Mouse (Mus musculus): Measurements from ENCODE around the gene Lrrc7.

The Lrrc7 gene

DNA sequence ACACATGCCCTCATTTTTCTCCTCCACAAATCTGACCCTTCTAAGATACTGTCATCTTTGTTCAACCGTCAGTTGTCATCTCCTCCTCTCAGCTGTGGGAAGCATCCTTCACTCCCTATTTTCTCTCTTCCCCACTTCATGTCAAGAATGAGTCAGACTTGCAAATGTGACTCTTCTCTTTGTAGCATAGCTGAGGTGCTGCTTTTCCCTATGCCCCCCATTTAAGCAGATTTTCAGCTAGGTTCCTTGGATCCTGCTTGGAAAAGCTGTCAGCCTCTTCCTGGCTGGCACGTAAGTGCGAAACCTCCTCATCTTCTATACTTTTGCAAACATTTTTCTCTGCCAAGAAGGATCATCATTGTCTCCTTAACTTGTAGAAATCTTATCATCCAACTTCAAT, 192.9 kb downstream of the Lrrc7 start:
- in situ Hi-C loops (cut with MboI; ENCODE audit: unreplicated experiment in 2 of 2) = no loop called here

DNA sequence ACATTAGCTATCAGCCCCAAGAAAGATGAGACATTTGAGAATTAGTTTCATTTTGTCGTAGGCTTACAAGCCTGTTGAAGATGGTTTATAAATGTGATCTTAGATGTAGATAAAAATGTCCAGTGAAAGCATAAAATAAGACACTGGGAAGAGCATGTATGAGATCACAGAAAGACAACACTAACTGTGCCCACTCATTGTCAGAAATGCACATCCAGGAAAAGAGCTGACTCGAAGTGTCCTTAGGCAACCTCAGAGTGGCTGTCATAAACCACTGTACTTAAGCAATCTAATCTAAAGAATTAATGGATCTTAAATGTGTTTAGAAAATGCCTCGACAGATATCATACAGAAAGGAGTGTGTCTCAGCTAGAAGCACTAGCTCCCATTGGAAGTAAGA, 196.2 kb downstream of the Lrrc7 start:
- in situ Hi-C loops (cut with MboI; ENCODE audit: unreplicated experiment in 2 of 2) = no loop called here

DNA sequence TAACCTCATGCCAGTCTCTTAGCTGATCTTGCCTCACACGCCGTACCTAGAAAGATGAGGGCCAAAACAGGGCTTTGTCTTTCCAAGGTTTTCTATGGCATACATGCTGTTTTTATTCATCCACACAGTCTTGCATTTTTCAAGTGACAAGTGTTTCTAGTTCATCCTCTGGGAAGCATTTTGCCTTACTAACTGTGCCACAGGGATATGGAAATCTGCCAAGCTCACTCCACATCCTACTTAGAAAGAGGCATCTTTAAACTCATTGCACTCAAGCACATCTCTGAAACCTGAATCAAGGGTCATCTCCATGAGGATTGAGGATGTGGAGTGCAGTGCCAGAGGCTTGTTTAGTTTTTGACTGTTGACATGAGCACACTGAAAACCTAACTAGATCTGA, 199.9 kb downstream of the Lrrc7 start:
- in situ Hi-C loops (cut with MboI; ENCODE audit: unreplicated experiment in 2 of 2) = no loop called here

DNA sequence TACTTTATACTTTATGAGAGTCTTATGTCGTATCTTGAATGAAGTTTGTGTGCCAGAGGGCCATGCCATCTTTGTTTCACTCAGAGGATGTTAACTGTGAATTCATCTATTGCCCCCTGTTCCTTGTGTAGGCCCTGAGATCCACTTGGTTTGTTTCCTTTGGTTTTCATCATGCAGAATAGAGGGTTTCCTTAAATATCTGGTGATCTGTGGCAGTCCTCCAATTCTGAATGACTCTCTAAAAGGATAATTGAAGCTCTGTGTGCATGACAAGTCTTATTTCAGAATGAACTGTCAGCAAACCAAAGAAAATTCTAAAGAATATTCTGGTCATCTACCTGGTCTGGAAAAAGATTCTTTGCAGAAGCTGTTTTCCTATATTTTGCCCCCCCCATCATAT, 205.3 kb downstream of the Lrrc7 start:
- in situ Hi-C loops (cut with MboI; ENCODE audit: unreplicated experiment in 2 of 2) = no loop called here

DNA sequence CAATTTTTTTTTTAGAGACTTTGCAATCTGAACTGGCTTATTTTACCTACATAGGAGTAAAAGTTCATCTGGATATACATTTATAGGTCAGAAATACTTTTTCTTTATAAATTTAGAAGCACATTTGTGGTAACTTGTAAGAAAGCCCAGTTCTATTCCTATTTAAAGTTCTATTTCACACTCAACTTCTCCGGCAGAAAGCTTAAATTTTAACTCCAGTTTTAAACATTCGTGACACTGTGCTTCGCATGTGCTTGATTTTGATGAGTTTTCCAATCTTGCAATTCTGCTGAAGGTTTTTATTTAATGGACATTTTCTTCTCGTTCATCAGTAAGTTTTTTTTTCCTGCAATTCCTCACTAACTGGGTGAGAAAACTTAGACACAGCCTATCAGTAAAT, 205.8 kb downstream of the Lrrc7 start:
- in situ Hi-C loops (cut with MboI; ENCODE audit: unreplicated experiment in 2 of 2) = no loop called here

DNA sequence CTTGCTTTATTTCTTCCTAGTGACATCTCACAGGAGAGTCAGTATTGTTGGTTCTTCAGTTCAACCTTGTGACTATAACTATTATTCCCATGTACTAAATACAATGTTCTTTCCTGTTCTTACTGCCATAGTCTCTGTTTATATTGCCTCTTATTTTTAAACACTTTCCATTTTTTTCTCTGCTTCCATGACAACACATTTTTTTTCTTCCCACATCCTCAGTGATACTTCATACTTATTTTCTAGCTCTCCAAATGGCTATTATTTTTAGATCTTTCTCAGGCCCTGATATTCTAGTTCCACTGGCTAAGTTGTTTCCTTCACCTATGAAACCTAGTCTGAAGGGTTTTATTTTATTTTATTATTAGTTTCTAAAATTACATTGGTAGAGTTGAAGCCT, 221.2 kb downstream of the Lrrc7 start:
- in situ Hi-C loops (cut with MboI; ENCODE audit: unreplicated experiment in 2 of 2) = no loop called here

DNA sequence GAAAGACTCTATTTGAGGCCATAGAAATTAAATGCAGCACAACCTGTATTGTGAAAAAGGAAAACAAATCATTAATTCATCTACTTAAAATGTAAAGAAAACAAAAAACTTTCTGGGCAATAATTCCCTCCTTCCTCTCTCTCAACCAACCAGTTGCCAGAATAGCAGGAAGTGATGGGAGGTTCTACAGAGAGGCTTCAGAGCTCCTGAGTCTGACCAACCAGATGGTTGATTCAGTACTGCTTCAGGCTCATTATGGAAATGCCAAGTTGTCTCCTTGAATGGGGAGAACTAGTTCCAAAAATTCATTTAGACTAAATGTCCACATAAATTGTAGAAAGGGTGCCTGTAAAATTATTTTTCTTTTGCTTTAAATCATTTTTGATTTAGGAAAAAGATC, 231.9 kb downstream of the Lrrc7 start:
- in situ Hi-C loops (cut with MboI; ENCODE audit: unreplicated experiment in 2 of 2) = no loop called here

DNA sequence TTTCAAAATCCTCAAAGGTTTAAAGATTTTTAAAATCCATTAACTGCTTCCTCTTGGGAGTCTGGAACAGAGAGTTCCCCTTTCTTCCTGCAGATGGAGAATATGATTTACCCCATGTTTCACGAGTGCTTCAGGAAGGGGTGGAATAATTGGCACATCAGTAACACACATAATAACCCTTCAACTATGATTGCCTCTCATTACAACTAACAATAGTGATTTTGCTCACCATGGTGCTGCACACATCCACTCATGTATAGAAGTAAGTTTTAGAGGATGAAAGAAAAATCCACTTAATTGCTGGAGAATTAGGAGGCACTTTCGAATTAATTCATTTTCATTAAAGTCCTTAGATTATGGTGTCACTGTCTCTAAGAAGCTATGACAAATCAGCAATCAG, 251.6 kb downstream of the Lrrc7 start:
- in situ Hi-C loops (cut with MboI; ENCODE audit: unreplicated experiment in 2 of 2) = no loop called here

DNA sequence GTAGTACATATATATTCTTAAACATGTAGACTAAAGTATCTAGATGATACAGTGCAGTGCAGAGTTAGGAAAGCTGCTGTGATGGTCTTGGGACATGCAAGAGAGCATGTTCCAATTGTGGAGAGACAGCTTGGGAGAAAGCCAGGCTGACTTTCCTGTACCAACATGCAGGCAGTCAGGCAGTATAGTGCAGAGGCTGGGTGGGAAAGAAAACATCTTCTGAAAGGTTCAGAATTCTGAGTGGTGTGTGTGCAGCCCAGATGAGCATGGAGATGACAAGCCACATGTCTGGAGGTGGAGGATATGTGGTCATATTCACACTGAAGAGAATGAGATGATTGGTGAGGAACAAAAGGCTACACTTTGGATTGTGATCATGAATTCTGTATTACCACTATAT, 254.6 kb downstream of the Lrrc7 start:
- in situ Hi-C loops (cut with MboI; ENCODE audit: unreplicated experiment in 2 of 2) = no loop called here

DNA sequence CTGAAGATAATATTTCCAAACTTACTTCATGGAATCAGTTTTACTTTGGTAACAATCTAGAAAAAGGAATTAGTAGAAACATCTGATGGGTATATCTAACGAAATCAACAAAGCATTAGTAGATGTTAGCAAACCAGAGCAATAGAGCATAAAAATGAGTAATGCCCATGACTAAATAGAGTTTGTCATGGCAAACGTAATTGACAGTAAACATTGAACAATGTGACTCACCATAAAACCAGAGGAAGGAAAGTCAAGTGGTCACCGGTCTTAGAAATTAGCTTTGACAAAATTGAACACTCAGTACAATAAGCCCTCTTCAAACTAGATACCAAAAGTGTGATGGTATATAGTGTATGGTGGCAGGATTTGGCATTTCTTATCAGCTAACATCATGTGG, 263.3 kb downstream of the Lrrc7 start:
- in situ Hi-C loops (cut with MboI; ENCODE audit: unreplicated experiment in 2 of 2) = no loop called here

DNA sequence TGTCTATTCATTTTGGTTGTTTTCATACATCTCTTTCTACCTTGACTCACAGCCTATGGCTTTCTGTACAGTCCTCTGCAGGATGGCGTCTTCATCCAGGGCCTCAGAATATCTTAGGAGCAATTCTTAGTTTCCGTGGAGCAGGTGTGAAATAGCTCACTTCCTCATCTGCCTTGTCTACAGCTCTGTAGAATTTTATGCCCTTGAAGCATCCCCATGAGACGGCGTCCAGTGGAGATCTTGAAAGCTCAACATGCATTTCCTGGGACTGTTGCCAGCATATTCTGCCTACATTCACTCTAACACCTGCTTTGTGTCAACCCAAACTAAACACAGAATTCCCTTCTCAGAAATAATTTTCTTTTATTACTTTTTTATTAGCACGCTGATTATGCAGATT, 267.0 kb downstream of the Lrrc7 start:
- in situ Hi-C loops (cut with MboI; ENCODE audit: unreplicated experiment in 2 of 2) = no loop called here

DNA sequence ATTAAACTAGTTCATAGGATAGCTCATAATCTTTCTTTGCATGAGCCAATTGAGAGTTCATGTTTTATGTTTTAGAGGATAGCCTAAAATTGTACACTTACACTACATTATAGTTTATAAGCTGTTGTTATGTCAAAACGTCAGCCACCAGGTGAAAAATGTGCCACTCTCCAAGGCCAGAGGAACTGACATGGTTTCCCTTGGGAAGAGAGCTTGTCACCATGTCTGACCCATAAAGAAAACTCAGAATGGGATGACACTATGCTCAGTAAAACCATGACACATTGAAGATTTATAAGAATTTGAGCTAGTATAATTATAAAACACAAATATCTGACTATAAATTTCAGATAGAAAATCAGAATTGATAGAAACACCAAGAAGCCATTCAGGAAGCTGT, 277.6 kb downstream of the Lrrc7 start:
- in situ Hi-C loops (cut with MboI; ENCODE audit: unreplicated experiment in 2 of 2) = no loop called here

DNA sequence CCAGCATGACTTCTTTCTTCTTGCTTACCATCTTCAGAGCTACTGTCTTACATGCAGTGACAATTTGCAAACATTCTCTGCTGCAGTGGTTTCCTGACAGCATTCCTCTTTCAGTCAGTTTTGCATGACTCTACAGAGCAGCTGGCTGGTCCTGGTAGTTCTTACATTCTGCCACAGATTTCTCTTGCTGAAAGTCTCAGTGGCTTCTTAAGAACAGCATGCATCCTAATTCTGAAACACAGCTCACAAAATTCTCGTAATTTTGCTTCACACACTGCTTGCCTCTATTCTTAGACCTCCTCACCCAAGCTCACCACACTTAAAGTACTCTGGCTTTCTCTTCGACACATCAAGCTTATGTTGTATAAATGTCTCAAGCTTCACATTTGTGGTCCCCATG, 283.4 kb downstream of the Lrrc7 start:
- in situ Hi-C loops (cut with MboI; ENCODE audit: unreplicated experiment in 2 of 2) = no loop called here

DNA sequence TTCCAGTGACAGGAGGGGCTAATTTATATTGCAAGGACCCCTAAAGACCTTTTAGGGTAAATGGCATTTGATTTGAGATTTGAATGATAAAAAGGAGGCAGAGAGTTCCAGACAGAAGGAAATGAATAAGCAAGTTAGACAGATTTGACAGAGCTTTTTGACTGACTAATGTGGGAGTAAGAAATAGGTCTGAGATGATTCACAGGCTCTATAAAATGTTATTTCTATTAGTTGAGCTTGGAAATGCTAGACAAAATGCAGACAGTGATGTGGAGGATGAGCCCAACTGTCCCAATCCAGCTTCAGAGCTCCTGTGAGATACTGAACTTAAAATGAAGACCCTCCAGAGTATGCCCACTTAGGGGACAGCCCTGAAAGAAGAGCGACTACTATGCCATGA, 289.3 kb downstream of the Lrrc7 start:
- in situ Hi-C loops (cut with MboI; ENCODE audit: unreplicated experiment in 2 of 2) = no loop called here

DNA sequence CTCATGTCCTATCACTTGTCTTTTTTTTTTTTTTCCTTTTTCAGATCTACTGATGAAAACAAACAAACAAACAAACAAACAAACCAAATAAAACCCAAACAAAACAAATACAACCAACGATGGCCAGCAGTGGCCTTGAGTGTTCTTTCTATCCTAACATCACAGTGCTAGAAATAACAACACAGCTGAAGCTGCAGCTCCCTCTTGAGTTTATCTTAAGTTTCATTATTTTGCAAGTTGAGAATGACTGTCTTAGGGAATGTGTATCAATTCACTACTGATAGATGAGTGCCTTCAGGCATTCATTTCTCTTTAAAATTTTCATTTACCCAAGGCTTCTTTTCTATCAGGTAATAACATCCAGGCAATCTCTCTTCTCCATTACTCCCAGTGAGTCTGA, 291.1 kb downstream of the Lrrc7 start:
- in situ Hi-C loops (cut with MboI; ENCODE audit: unreplicated experiment in 2 of 2) = no loop called here

DNA sequence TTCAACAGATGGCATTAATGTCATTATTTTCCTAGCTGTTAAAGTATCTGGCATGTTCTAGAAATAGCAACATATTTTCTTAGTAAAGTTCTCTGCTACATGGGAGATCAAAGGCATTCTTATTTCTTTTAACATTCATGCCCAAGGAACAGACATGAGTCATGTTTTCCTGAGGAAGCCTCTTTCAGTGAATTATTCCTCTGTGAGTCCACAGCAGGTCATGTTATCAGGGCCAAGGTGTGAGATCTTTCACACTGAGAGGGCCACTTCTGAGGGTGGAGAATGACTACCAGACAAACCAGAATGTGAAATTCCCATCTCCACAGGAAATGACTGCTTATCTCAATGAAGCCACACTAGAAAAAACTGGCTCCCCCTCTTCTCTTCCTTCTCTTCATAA, 309.4 kb downstream of the Lrrc7 start:
- in situ Hi-C loops (cut with MboI; ENCODE audit: unreplicated experiment in 2 of 2) = no loop called here

DNA sequence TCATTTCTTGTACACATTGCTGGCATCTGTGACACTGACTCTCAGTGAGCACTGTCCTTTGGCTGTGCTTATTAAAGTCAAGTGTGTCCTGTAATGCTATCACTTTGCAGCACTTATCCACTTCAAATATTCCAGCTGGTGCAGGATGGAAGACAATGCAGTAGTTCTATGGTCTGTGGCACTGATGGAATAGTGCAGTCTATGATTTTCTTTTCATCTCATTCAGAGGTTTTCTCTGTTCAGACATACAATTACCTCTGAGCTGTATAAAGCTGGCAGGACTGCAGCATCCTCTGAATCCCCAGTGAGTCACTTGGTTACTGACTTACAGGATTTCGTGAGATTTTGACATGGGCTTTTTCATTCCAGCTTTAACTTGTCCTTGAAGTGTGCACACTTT, 314.3 kb downstream of the Lrrc7 start:
- in situ Hi-C loops (cut with MboI; ENCODE audit: unreplicated experiment in 2 of 2) = no loop called here

DNA sequence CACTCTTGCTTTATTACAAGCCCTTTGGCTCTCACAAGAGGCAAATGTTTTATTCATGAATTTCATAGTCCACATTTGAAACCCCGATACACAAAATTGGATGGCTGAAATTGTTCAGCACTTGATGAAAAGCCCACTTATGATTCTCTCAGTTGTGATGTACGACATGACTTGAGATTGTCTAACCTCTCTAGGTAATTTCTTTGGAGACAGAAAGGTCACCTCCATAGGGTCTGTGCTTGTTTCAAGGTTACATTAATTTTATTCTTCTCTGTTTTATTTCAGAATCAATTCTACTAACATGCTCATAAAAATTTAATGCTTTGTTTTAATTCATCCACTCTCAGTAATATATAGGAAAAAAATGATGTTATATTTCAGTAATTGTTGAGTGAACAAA, 351.4 kb downstream of the Lrrc7 start:
- in situ Hi-C loops (cut with MboI; ENCODE audit: unreplicated experiment in 2 of 2) = no loop called here

DNA sequence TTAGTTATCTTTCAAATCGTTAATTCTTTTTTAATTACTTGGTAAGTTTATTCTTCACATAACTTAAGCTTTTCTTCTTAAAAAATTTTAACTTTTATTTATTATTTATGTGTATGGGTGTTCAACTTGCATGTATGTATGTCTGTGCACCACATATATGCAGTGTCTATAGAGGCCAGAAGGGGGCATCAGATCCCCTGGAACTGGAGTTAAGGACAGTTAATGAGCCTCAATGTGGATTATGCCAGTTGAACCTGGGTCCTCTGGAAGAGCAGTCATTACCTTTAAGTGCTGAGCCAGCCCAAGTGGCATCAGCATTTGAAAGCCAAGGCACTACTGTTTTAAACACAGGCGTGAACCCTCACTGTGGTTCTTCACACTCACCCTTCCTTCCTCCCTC, 352.0 kb downstream of the Lrrc7 start:
- in situ Hi-C loops (cut with MboI; ENCODE audit: unreplicated experiment in 2 of 2) = no loop called here

DNA sequence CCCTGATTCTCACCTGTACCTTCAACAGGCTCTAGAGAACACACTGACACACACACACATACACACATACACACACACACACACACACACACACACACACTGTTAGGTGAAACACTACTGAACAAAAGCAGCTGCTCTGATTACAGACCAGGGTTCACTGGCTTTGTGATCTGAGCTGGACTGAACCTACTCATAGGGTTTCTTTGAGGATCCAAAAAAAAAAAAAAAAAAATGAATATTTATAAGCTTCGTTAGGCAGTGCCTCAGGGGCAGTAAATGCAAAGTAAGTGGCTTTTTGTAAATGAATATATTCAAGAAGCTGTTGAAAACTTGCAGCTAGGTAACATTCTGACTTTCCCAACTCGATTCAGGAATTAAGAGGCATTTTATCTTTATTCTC, 354.2 kb downstream of the Lrrc7 start:
- in situ Hi-C loops (cut with MboI; ENCODE audit: unreplicated experiment in 2 of 2) = loop anchor here (5.0 kb wide), 1 partner anchor 1339 kb away; no protein-coding TSS in a partner anchor

DNA sequence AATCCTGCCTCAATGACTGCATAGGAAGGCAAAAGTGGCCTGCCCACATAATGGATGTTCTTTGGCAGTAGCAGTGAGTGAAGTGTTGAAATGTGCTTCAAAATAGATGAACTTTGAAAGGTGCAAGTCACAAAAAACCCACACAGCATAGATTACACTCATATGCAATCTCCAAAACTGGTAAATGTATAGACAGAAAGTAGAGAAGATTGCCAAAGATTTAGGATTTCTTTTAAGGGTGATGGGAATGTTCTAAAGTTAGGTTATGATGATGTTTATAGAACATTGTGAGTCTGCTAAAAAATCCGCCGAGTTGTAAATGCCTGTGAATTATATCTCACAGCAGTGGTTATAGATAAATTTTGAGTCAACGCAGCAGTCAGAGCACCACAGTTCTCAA, 359.2 kb downstream of the Lrrc7 start:
- in situ Hi-C loops (cut with MboI; ENCODE audit: unreplicated experiment in 2 of 2) = no loop called here

DNA sequence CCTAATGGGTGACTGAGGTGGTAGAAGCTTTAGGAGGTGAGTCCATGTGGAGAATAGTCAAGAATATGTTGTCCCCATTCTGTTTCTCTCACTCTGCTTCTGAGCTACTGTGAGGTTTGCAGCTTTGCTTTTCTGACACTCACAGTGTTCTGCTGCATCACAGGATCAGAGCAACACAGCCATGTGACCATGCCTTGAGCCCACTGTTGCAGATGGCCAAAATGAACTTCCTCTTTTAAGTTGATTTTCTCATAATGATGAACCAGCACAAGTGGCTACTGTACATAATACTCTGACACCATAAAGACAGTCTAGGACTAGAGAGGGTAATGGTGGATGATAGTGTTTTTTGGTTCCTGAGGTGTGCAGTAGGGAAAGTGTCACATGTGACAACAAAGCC, 366.6 kb downstream of the Lrrc7 start:
- in situ Hi-C loops (cut with MboI; ENCODE audit: unreplicated experiment in 2 of 2) = no loop called here

DNA sequence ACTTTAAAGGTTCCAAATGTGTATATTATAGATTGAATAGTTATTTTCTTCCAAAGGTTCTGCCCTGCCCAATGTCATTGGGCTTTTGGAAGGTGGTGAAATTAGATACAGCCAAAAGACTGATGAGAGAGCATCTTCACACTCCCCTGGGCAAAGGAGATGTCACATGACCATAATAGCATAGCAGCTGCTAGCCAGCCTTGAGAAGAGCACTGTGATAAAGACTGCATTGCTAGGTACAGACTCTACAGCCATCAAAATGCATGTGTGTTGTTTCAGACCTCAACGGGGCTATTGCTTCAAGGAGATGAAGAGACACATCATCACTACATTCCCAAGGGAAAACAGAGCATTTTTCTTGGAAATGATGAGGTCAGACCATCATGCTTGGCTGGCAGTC, 368.8 kb downstream of the Lrrc7 start:
- in situ Hi-C loops (cut with MboI; ENCODE audit: unreplicated experiment in 2 of 2) = no loop called here
